In genomic region chr1:14359998-14360640, GRCm38 (mm10) we compare ENCODE assay signal across 16 mouse cellular contexts.
DNase-seq lines count a peak whose midpoint lies in the region; ATAC-seq and TF ChIP-seq lines count a peak whose summit lies in the region.
"Had no signal": no experiment of that assay in that cellular context is flagged by ENCODE, and none has a peak within 500 bp of the region (broad histone marks: within the 10 kb centered on the region; RNA-seq: fewer than 3 reads in every experiment).

No protein-coding gene starts in this region.

- ATAC-seq in cerebellum, adult (ENCODE audit: insufficient number of reproducible peaks, low FRiP score, low TSS enrichment): no peak
- ATAC-seq in lung, embryonic 14.5 days (ENCODE audit: insufficient read depth): 0 out of 2 replicates have a peak, but pooled peaks have one; percentile 21
- no peak for ATAC-seq in lung, postnatal 0 days
- ATAC-seq in forebrain, embryonic 16.5 days: no peak
- ATAC-seq: forebrain, embryonic 13.5 days; liver, embryonic 12.5 days; midbrain, embryonic 13.5 days had no signal

- H3K9ac ChIP-seq in lung, embryonic 14.5 days: no peak overlapping the region
- H3K9ac ChIP-seq in lung, postnatal 0 days (replicated peaks; ENCODE audit: low read depth): no peak overlapping the region
- no peak overlapping the region for H3K9ac ChIP-seq in forebrain, embryonic 16.5 days (replicated peaks; ENCODE audit: low read depth, low read length)
- H3K9ac ChIP-seq: embryonic facial prominence, embryonic 12.5 days; forebrain, embryonic 13.5 days; liver, embryonic 12.5 days; midbrain, embryonic 13.5 days; neural tube, embryonic 13.5 days had no signal

- no peak overlapping the region for H3K4me3 ChIP-seq in lung, embryonic 14.5 days (ENCODE audit: low read depth, low read length)
- H3K4me3 ChIP-seq in lung, postnatal 0 days (ENCODE audit: low read depth, low read length): no peak overlapping the region
- no peak overlapping the region for H3K4me3 ChIP-seq in forebrain, embryonic 16.5 days (replicated peaks; ENCODE audit: low read length)
- H3K4me3 ChIP-seq: embryonic facial prominence, embryonic 12.5 days; forebrain, embryonic 13.5 days; liver, embryonic 12.5 days; midbrain, embryonic 13.5 days; neural tube, embryonic 13.5 days had no signal

- no peak overlapping the region for H3K27ac ChIP-seq in lung, embryonic 14.5 days (ENCODE audit: low read depth)
- H3K27ac ChIP-seq in lung, postnatal 0 days (ENCODE audit: low read length): no peak overlapping the region
- no peak overlapping the region for H3K27ac ChIP-seq in forebrain, embryonic 16.5 days (ENCODE audit: low read length)
- H3K27ac ChIP-seq: embryonic facial prominence, embryonic 12.5 days; forebrain, embryonic 13.5 days; liver, embryonic 12.5 days; midbrain, embryonic 13.5 days; neural tube, embryonic 13.5 days had no signal

- no peak for TF ChIP-seq CTCF in lung, embryonic 14.5 days (IDR thresholded peaks at IDR 0.05; ENCODE audit: low read depth)
- no peak for TF ChIP-seq CTCF in lung, postnatal 0 days (IDR thresholded peaks at IDR 0.05)

- H3K4me2 ChIP-seq in lung, embryonic 14.5 days: no peak overlapping the region
- H3K4me2 ChIP-seq in lung, postnatal 0 days (replicated peaks; ENCODE audit: low read depth, low read length): no peak overlapping the region
- no peak overlapping the region for H3K4me2 ChIP-seq in forebrain, embryonic 16.5 days (ENCODE audit: low read length)
- H3K4me2 ChIP-seq: embryonic facial prominence, embryonic 12.5 days; forebrain, embryonic 13.5 days; liver, embryonic 12.5 days; midbrain, embryonic 13.5 days; neural tube, embryonic 13.5 days had no signal

- no peaks in the 10 kb centered on the region for H3K27me3 ChIP-seq in lung, embryonic 14.5 days (ENCODE audit: insufficient read depth, low read length)
- no peaks in the 10 kb centered on the region for H3K27me3 ChIP-seq in lung, postnatal 0 days (replicated peaks; ENCODE audit: insufficient read depth, low read length)
- no peaks in the 10 kb centered on the region for H3K27me3 ChIP-seq in forebrain, embryonic 16.5 days (replicated peaks; ENCODE audit: control insufficient read depth, insufficient read depth, low read length)
- H3K27me3 ChIP-seq: embryonic facial prominence, embryonic 12.5 days; forebrain, embryonic 13.5 days; liver, embryonic 12.5 days; midbrain, embryonic 13.5 days; neural tube, embryonic 13.5 days had no signal

- no peaks in the 10 kb centered on the region for H3K9me3 ChIP-seq in lung, embryonic 14.5 days (ENCODE audit: low read depth, low read length)
- H3K9me3 ChIP-seq in lung, postnatal 0 days (ENCODE audit: low read length): no peaks in the 10 kb centered on the region
- no peaks in the 10 kb centered on the region for H3K9me3 ChIP-seq in forebrain, embryonic 16.5 days (ENCODE audit: control insufficient read depth, low read length)
- H3K9me3 ChIP-seq: embryonic facial prominence, embryonic 12.5 days; forebrain, embryonic 13.5 days; liver, embryonic 12.5 days; midbrain, embryonic 13.5 days; neural tube, embryonic 13.5 days had no signal

- TF ChIP-seq EP300 in lung, postnatal 0 days (IDR thresholded peaks at IDR 0.05): no peak

- WGBS in lung, embryonic 14.5 days: 55% methylated on average over 2 of the region's 2 CpGs
- WGBS in lung, postnatal 0 days: 68% methylated on average over 2 of the region's 2 CpGs
- 74% methylated on average over 2 of the region's 2 CpGs for WGBS in forebrain, embryonic 16.5 days

- H3K4me1 ChIP-seq in lung, embryonic 14.5 days (ENCODE audit: insufficient read depth): no peaks in the 10 kb centered on the region
- H3K4me1 ChIP-seq in lung, postnatal 0 days (ENCODE audit: insufficient read depth, low read depth, low read length): no peaks in the 10 kb centered on the region
- no peaks in the 10 kb centered on the region for H3K4me1 ChIP-seq in forebrain, embryonic 16.5 days (replicated peaks; ENCODE audit: control insufficient read depth, insufficient read depth, low read length)
- H3K4me1 ChIP-seq: forebrain, embryonic 13.5 days; liver, embryonic 12.5 days; midbrain, embryonic 13.5 days had no signal

- H3K36me3 ChIP-seq in lung, embryonic 14.5 days (ENCODE audit: insufficient read depth): no peaks in the 10 kb centered on the region
- H3K36me3 ChIP-seq in lung, postnatal 0 days (ENCODE audit: insufficient read depth, low read length): no peaks in the 10 kb centered on the region
- no peaks in the 10 kb centered on the region for H3K36me3 ChIP-seq in forebrain, embryonic 16.5 days (ENCODE audit: control insufficient read depth, insufficient read depth)
- H3K36me3 ChIP-seq: embryonic facial prominence, embryonic 12.5 days; liver, embryonic 12.5 days; midbrain, embryonic 13.5 days; neural tube, embryonic 13.5 days had no signal

- peak; percentile 8 to 26 for DNase-seq in cerebellum, postnatal 14 days
- peak; percentile 49 for DNase-seq in lung, embryonic 14.5 days
- DNase-seq in lung, postnatal 0 days (ENCODE audit: low spot score): no peak
- DNase-seq in brain, adult 2 months (ENCODE audit: low read depth, low spot score): peak; percentile 4
- DNase-seq in kidney, postnatal 14 days: peak; percentile 25
- no peak for DNase-seq in T-cell, adult 2 months (ENCODE audit: low spot score)
- DNase-seq: cerebellum, adult 18-20 months; lung, postnatal 14 days; thymus, postnatal 25 days had no signal

Comparison
In these comparisons a context has a peak if more than half of its experiments do, and no peak if none do; other contexts are left out.
1. DNase-seq: peak in cerebellum, postnatal 14 days (2 of 2), lung, embryonic 14.5 days (single experiment), brain, adult 2 months (single experiment) and kidney, postnatal 14 days (single experiment); none in lung, postnatal 0 days (single experiment) and T-cell, adult 2 months (single experiment).